Mouse (Mus musculus): Measurements from ENCODE around the gene Csk. TPM values are rescaled to one million over a fixed set of nuclear protein-coding genes. Genes with fewer than 3 reads are reported as not detected.

The Csk gene
- 27.2 and 31.6 TPM in 2 replicates for polyA plus RNA-seq (2015; fragmentation: Nextera tagmentation; extraction: Ambion mirVana)

GRCm38 (mm10) chr9:57653283-57653682 is at the start of gene Csk:
Gene Csk (minus strand): TSS chr9:57653631.
- 68% methylated on average over 5 of the region's 5 CpGs for WGBS
- Histone ChIP-seq H3K27ac (ENCODE audit: low read length) (no peak within 1 kb of the TSS), H3K36me3 (ENCODE audit: insufficient read depth, low read length) (no peaks in the 10 kb centered on the region), H3K4me2 (replicated peaks; ENCODE audit: low read depth, low read length) (no peak within 1 kb of the TSS), H3K9me3 (ENCODE audit: low read length) (no peaks in the 10 kb centered on the region), H3K4me1 (ENCODE audit: insufficient read depth, low read length) (0 out of 2 replicates have a peak, but pooled peaks cover 8% of the 10 kb centered on the region), H3K27me3 (ENCODE audit: insufficient read depth, low read length) (no peaks in the 10 kb centered on the region), H3K4me3 (ENCODE audit: low read length) (no peak within 1 kb of the TSS), H3K9ac (replicated peaks; ENCODE audit: low read length) (no peak within 1 kb of the TSS)
- no peak for ATAC-seq (ENCODE audit: low FRiP score, low TSS enrichment)

DNA sequence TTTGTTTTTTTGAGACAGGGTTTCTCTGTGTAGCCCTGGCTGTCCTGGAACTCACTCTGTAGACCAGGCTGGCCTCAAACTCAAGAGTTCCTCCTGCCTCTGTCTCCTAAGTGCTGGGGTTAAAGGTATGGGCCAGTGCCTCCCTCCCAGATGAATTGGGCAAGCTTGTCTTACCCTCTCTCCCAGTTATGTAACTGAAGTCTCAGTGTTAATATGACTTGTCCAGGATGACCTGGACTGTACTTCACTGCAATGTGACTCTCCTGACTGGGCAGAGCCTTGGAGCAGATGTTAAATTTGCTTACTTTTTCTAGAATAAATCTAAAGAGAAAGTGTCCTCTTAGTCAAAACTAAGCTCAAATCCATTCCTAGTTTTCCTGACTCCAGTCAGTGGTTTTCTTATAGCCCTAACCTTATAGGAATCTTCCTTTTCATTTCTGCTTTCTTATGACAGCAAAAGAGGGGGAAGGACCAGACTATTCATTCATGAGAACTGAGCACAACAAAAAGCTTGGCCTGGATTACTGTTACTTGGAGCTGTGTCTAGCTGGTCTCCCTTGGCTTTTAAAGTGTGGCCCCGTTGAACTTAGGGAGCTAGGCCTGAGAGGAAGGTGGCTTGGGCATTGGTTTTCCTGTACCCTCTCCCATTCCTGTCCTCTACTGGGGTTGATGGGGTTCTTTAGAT is 45.2 kb upstream of the Csk start:
- Histone ChIP-seq H3K27me3 (ENCODE audit: insufficient read depth, low read length) (peaks cover 24% of the 10 kb centered on the region), H3K9me3 (ENCODE audit: low read length) (no peaks in the 10 kb centered on the region), H3K27ac (ENCODE audit: low read length) (no peak overlapping the region), H3K36me3 (ENCODE audit: insufficient read depth, low read length) (no peaks in the 10 kb centered on the region), H3K4me1 (ENCODE audit: insufficient read depth, low read length) (peaks cover 11% of the 10 kb centered on the region), H3K4me2 (replicated peaks; ENCODE audit: low read depth, low read length) (no peak overlapping the region), H3K4me3 (ENCODE audit: low read length) (no peak overlapping the region), H3K9ac (replicated peaks; ENCODE audit: low read length) (no peak overlapping the region)
- ATAC-seq (ENCODE audit: low FRiP score, low TSS enrichment), result no peak
- 82% methylated on average over 1 of the region's 1 CpGs for WGBS

GRCm38 (mm10) chr9:57697380-57697779 is 43.9 kb upstream of the Csk start:
- WGBS, result 28% methylated on average over 4 of the region's 4 CpGs
- no peak overlapping the region for H3K4me2 ChIP-seq (replicated peaks; ENCODE audit: low read depth, low read length)
- H3K4me3 ChIP-seq (ENCODE audit: low read length), result no peak overlapping the region
- H3K36me3 ChIP-seq (ENCODE audit: insufficient read depth, low read length), result no peaks in the 10 kb centered on the region
- no peak overlapping the region for H3K27ac ChIP-seq (ENCODE audit: low read length)
- H3K4me1 ChIP-seq (ENCODE audit: insufficient read depth, low read length), result peaks cover 11% of the 10 kb centered on the region
- no peaks in the 10 kb centered on the region for H3K9me3 ChIP-seq (ENCODE audit: low read length)
- H3K9ac ChIP-seq (replicated peaks; ENCODE audit: low read length), result no peak overlapping the region
- 0 out of 2 replicates have a peak, but pooled peaks have one; percentile 54 for ATAC-seq (ENCODE audit: low FRiP score, low TSS enrichment)
- H3K27me3 ChIP-seq (ENCODE audit: insufficient read depth, low read length), result peaks cover 24% of the 10 kb centered on the region

- Histone ChIP-seq H3K36me3 (ENCODE audit: insufficient read depth, low read length) (no peaks in the 10 kb centered on the region), H3K9me3 (ENCODE audit: low read length) (no peaks in the 10 kb centered on the region), H3K4me3 (ENCODE audit: low read length) (peak overlapping the region; percentile 52), H3K27ac (ENCODE audit: low read length) (no peak overlapping the region), H3K27me3 (ENCODE audit: insufficient read depth, low read length) (peaks cover 24% of the 10 kb centered on the region), H3K9ac (replicated peaks; ENCODE audit: low read length) (peak overlapping the region; percentile 57), H3K4me1 (ENCODE audit: insufficient read depth, low read length) (peaks cover 11% of the 10 kb centered on the region), H3K4me2 (replicated peaks; ENCODE audit: low read depth, low read length) (peak overlapping the region; percentile 88)
- 0 out of 2 replicates have a peak, but pooled peaks have one; percentile 51 for ATAC-seq (ENCODE audit: low FRiP score, low TSS enrichment)
- WGBS, result 2% methylated on average over 42 of the region's 42 CpGs
Measured at GRCm38 (mm10) chr9:57696380-57697285, 43.2 kb upstream of the Csk start.

DNA sequence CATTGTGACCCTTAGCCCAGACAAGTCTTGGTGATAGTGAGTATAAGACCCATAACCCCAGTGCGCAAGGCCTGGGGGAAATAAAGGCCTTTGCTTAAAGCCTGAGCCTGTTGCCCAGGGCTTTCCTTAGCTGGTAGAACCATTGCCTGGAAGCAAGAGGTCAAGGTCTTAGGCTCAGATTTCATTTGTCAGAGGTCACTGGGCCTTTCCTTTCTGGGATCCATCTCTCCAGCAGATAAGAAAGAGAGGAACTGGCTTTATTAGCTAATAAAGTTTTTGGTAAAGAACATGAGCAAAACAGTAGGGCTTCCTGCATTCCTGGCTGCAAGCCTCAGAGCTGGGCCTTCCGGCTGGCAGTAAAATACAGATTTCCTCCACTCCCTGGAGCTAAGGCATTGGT is 40.7 kb upstream of the Csk start:
- peaks cover 11% of the 10 kb centered on the region for H3K4me1 ChIP-seq (ENCODE audit: insufficient read depth, low read length)
- H3K9ac ChIP-seq (replicated peaks; ENCODE audit: low read length), result no peak overlapping the region
- H3K4me2 ChIP-seq (replicated peaks; ENCODE audit: low read depth, low read length), result no peak overlapping the region
- no peaks in the 10 kb centered on the region for H3K9me3 ChIP-seq (ENCODE audit: low read length)
- H3K36me3 ChIP-seq (ENCODE audit: insufficient read depth, low read length), result no peaks in the 10 kb centered on the region
- 82% methylated on average over 2 of the region's 2 CpGs for WGBS
- no peak for ATAC-seq (ENCODE audit: low FRiP score, low TSS enrichment)
- H3K4me3 ChIP-seq (ENCODE audit: low read length), result no peak overlapping the region
- peaks cover 24% of the 10 kb centered on the region for H3K27me3 ChIP-seq (ENCODE audit: insufficient read depth, low read length)
- no peak overlapping the region for H3K27ac ChIP-seq (ENCODE audit: low read length)

DNA sequence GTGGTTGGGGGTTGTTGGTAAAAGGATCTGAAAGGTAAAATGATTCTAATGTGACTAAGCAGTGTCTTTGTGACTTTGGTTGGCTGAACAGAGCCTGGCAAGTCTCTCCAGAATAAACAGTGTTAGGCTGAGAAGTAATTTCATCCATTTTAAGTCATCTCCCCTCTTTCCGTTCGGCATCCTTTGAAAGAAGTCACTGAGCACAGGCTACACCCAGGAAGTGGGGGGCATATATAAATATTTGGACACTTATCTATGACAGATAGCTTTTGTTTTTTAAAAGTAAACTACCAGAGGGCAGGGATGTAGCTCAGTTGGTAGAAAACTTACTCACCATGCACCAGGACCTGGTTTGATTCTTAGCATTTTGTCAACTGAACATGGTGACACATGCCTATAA is 35.2 kb upstream of the Csk start:
- Histone ChIP-seq H3K4me1 (ENCODE audit: insufficient read depth, low read length) (no peaks in the 10 kb centered on the region), H3K4me3 (ENCODE audit: low read length) (no peak overlapping the region), H3K9me3 (ENCODE audit: low read length) (no peaks in the 10 kb centered on the region), H3K9ac (replicated peaks; ENCODE audit: low read length) (no peak overlapping the region), H3K27ac (ENCODE audit: low read length) (no peak overlapping the region), H3K27me3 (ENCODE audit: insufficient read depth, low read length) (no peaks in the 10 kb centered on the region), H3K4me2 (replicated peaks; ENCODE audit: low read depth, low read length) (no peak overlapping the region), H3K36me3 (ENCODE audit: insufficient read depth, low read length) (no peaks in the 10 kb centered on the region)
- no peak for ATAC-seq (ENCODE audit: low FRiP score, low TSS enrichment)
- 58% methylated on average over 2 of the region's 2 CpGs for WGBS

DNA sequence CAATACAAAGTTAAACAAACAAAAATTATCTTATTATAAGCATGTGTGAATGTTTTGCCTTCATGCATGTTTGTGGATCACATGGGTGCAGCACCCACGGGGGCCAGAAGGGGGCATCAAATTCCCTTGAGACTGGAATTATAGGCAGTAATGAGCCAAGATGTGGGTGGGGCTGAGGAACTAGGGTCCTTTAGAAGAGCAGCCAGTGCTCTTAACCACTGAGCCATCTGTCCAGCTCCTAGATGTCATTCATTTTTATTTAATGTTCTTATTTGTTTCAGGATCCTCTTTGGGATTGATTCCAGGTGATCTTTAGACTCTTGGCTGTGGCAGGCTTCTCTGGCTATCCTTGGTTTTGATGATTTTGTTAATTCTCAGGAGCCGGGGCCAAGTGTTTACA is 34.7 kb upstream of the Csk start:
- no peak overlapping the region for H3K4me3 ChIP-seq (ENCODE audit: low read length)
- no peak for ATAC-seq (ENCODE audit: low FRiP score, low TSS enrichment)
- no peak overlapping the region for H3K4me2 ChIP-seq (replicated peaks; ENCODE audit: low read depth, low read length)
- H3K9me3 ChIP-seq (ENCODE audit: low read length), result no peaks in the 10 kb centered on the region
- H3K4me1 ChIP-seq (ENCODE audit: insufficient read depth, low read length), result no peaks in the 10 kb centered on the region
- H3K27me3 ChIP-seq (ENCODE audit: insufficient read depth, low read length), result no peaks in the 10 kb centered on the region
- H3K9ac ChIP-seq (replicated peaks; ENCODE audit: low read length), result no peak overlapping the region
- WGBS, result 47% methylated on average over 2 of the region's 2 CpGs
- no peaks in the 10 kb centered on the region for H3K36me3 ChIP-seq (ENCODE audit: insufficient read depth, low read length)
- no peak overlapping the region for H3K27ac ChIP-seq (ENCODE audit: low read length)

- Histone ChIP-seq H3K36me3 (ENCODE audit: insufficient read depth, low read length) (no peaks in the 10 kb centered on the region), H3K9ac (replicated peaks; ENCODE audit: low read length) (no peak within 1 kb of the TSS), H3K27ac (ENCODE audit: low read length) (no peak within 1 kb of the TSS), H3K4me1 (ENCODE audit: insufficient read depth, low read length) (no peaks in the 10 kb centered on the region), H3K27me3 (ENCODE audit: insufficient read depth, low read length) (no peaks in the 10 kb centered on the region), H3K4me3 (ENCODE audit: low read length) (no peak within 1 kb of the TSS), H3K4me2 (replicated peaks; ENCODE audit: low read depth, low read length) (no peak within 1 kb of the TSS), H3K9me3 (ENCODE audit: low read length) (no peaks in the 10 kb centered on the region)
- no peak for ATAC-seq (ENCODE audit: low FRiP score, low TSS enrichment)
- 89% methylated on average over 2 of the region's 2 CpGs for WGBS
Measured at GRCm38 (mm10) chr9:57687751-57688150, 34.3 kb upstream of the Csk start, which contains the start of gene Cyp1a1. Gene Cyp1a1 (plus strand): TSS chr9:57687928.

DNA sequence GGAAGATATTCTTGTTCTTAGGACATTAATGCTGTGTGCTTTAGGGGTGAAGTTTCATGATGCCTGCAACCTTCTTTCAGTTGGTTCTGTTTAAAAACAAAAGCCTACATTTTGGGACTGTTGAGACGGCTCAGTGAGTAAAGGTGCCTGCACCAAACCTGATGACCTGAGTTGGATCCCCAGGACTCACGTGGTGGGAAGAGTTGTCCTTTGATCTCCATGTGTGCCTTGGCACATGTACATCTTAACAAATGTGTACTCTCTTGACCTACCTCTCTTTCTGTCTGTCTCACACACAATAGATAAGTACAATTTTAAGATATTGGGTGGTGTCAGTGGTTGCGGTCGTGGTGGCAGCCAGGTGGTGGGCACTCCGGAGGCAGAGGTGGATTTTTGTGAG is 32.6 kb upstream of the Csk start:
- H3K9ac ChIP-seq (replicated peaks; ENCODE audit: low read length), result no peak overlapping the region
- ATAC-seq (ENCODE audit: low FRiP score, low TSS enrichment), result no peak
- no peaks in the 10 kb centered on the region for H3K4me1 ChIP-seq (ENCODE audit: insufficient read depth, low read length)
- H3K36me3 ChIP-seq (ENCODE audit: insufficient read depth, low read length), result no peaks in the 10 kb centered on the region
- 86% methylated on average over 5 of the region's 5 CpGs for WGBS
- no peak overlapping the region for H3K4me2 ChIP-seq (replicated peaks; ENCODE audit: low read depth, low read length)
- H3K9me3 ChIP-seq (ENCODE audit: low read length), result no peaks in the 10 kb centered on the region
- no peak overlapping the region for H3K4me3 ChIP-seq (ENCODE audit: low read length)
- H3K27me3 ChIP-seq (ENCODE audit: insufficient read depth, low read length), result no peaks in the 10 kb centered on the region
- no peak overlapping the region for H3K27ac ChIP-seq (ENCODE audit: low read length)

DNA sequence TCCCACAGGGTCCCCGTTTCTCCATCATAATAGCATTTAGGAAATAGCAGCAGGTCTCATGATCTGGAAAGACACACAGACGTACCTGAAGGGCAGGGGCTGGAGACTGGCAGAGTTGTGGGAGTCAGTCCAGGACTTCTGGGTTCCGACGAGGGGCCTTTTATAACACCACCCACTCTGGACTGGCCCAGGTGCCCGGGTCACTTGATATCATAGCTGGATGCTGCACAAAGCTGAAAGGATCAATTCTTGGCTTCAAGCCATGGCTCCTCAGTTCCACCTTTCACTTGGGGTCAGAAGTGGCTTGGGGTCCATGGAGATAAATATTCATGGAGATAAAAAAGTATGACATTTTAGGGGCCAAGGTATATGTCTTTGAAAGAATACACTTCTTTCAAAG is 30.1 kb upstream of the Csk start, which contains the start of gene Cyp1a2:
Gene Cyp1a2, minus strand, starts transcription at position 184 of the 400 bp plus-strand sequence.
- 75% methylated on average over 5 of the region's 5 CpGs for WGBS
- ATAC-seq (ENCODE audit: low FRiP score, low TSS enrichment), result no peak
- H3K27me3 ChIP-seq (ENCODE audit: insufficient read depth, low read length), result no peaks in the 10 kb centered on the region
- H3K4me1 ChIP-seq (ENCODE audit: insufficient read depth, low read length), result no peaks in the 10 kb centered on the region
- no peak within 1 kb of the TSS for H3K4me3 ChIP-seq (ENCODE audit: low read length)
- no peaks in the 10 kb centered on the region for H3K9me3 ChIP-seq (ENCODE audit: low read length)
- H3K36me3 ChIP-seq (ENCODE audit: insufficient read depth, low read length), result no peaks in the 10 kb centered on the region
- no peak within 1 kb of the TSS for H3K27ac ChIP-seq (ENCODE audit: low read length)
- H3K4me2 ChIP-seq (replicated peaks; ENCODE audit: low read depth, low read length), result no peak within 1 kb of the TSS
- H3K9ac ChIP-seq (replicated peaks; ENCODE audit: low read length), result no peak within 1 kb of the TSS

Measured in kidney, embryonic 16.5 days (tissue).